Mouse (Mus musculus) liver, embryonic 11.5 days (tissue): ENCODE measurements around the gene Ppm1j. TPM values are rescaled to one million over a fixed set of nuclear protein-coding genes. Genes with fewer than 3 reads are reported as not detected.

ENCODE experiments used
- ATAC-seq: fragments of 200-750 bp; cut with Nextera tagmentation; replicated peaks from 2 replicates; pipeline ENCODE4 v1.8.0; 2017; ENCODE audit warnings: moderate number of reproducible peaks, mild to moderate bottlenecking, moderate TSS enrichment, moderate library complexity; ENCODE audit not compliant: low FRiP score
- DNase-seq: peaks from one replicate; pipeline ENCODE4 v3.0.0-alpha.2; 2017; ENCODE audit warnings: low spot score
- H3K27ac ChIP-seq: fragments of 300-500 bp; sonication (generic); 2 replicates; pipeline ENCODE4 v1.5.1; 2014; ENCODE audit warnings: mild to moderate bottlenecking, low read depth, low read length, control low read depth
- H3K27me3 ChIP-seq: fragments of 300-500 bp; sonication (generic); replicated peaks from 2 replicates; pipeline ENCODE4 v1.6.1; 2014; ENCODE audit warnings: low read length, mixed read lengths; ENCODE audit not compliant: control insufficient read depth, insufficient read depth
- H3K36me3 ChIP-seq: fragments of 300-500 bp; sonication (generic); 2 replicates; pipeline ENCODE4 v1.6.1; 2014; ENCODE audit warnings: mild to moderate bottlenecking, low read length, moderate library complexity, mixed read lengths; ENCODE audit not compliant: control insufficient read depth, insufficient read depth
- H3K4me1 ChIP-seq: fragments of 300-500 bp; sonication (generic); replicated peaks from 2 replicates; pipeline ENCODE4 v1.6.1; 2014; ENCODE audit warnings: low read length, mixed read lengths; ENCODE audit not compliant: control insufficient read depth, insufficient read depth
- H3K4me2 ChIP-seq: fragments of 300-500 bp; sonication (generic); 2 replicates; pipeline ENCODE4 v1.6.1; 2014; ENCODE audit warnings: mild to moderate bottlenecking, control low read depth, moderate library complexity
- H3K4me3 ChIP-seq: fragments of 300-500 bp; sonication (generic); 2 replicates; pipeline ENCODE4 v1.5.1; 2014; ENCODE audit warnings: low read depth, low read length, control low read depth
- H3K9ac ChIP-seq: fragments of 300-500 bp; sonication (generic); 2 replicates; pipeline ENCODE4 v1.6.1; 2014; ENCODE audit warnings: low read depth, low read length, control low read depth
- H3K9me3 ChIP-seq: fragments of 300-500 bp; sonication (generic); 2 replicates; pipeline ENCODE4 v1.6.1; 2016; ENCODE audit warnings: low read length, inconsistent platforms, mixed read lengths; ENCODE audit not compliant: control insufficient read depth
- WGBS: fragments of 180-500 bp; shearing (Covaris S2); extraction: QIAGEN DNeasy Blood & Tissue Kit; methylation state at CpG from one replicate; pipeline ENCODE4 v1.1.7; 2014; 5-methylcytosine and 5-hydroxymethylcytosine counted together
- polyA plus RNA-seq: library from polyadenylated mRNA; unstranded; fragments of >200 nt; fragmentation: Nextera tagmentation; extraction: Ambion mirVana; gene quantifications from 2 replicates; pipeline ENCODE4 v1.2.1, GENCODE M21; 2014

The Ppm1j gene
- polyA plus RNA-seq, 1 experiment from 2014 or later = 1.9 TPM

DNA sequence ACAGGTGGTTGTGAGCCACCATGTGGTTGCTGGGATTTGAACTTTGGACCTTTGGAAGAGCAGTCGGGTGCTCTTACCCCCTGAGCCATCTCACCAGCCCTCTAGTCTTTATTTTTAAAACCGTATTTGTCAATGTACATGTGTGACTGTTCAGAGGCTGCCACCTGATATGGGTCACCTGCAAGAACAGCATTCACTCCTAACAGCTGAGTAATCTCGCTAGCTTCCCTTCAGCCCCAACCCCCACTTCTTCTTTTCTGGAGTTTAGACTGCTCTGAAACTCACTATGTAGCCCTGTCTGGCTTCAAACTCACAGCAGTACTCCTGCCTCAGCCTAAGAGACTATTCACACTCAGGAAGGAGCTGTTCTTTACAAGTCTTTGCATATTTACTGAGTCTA, 41.6 kb downstream of the Ppm1j start:
- no peaks in the 10 kb centered on the region for H3K27me3 ChIP-seq
- no peak overlapping the region for H3K9ac ChIP-seq
- no peak overlapping the region for H3K4me2 ChIP-seq
- H3K4me1 ChIP-seq = peaks cover 9% of the 10 kb centered on the region
- H3K36me3 ChIP-seq = peaks cover 6% of the 10 kb centered on the region; the same call in 1 of the 2 replicates
- no peaks in the 10 kb centered on the region for H3K9me3 ChIP-seq
- no peak overlapping the region for H3K27ac ChIP-seq
- 79% methylated on average over 3 of the region's 3 CpGs for WGBS
- no peak overlapping the region for H3K4me3 ChIP-seq
- DNase-seq (no peak), ATAC-seq (no peak)

Other genes starting within 250 kb of the Ppm1j start
- 92.2 and 109 TPM in 2 replicates for gene Slc16a1, start 142.4 kb upstream of the Ppm1j start, polyA plus RNA-seq
- gene Fam19a3, start 784 bp downstream of the Ppm1j start, polyA plus RNA-seq = not detected in 2 replicates
- 57.3 and 64.9 TPM in 2 replicates for gene Rhoc, start 7.3 kb downstream of the Ppm1j start, polyA plus RNA-seq
- 36.0 and 37.7 TPM in 2 replicates for gene Mov10, start 37.5 kb downstream of the Ppm1j start, polyA plus RNA-seq
- gene St7l, start 82.9 kb downstream of the Ppm1j start, polyA plus RNA-seq = 22.5 and 25.6 TPM in 2 replicates
- gene Capza1, start 83.4 kb downstream of the Ppm1j start, polyA plus RNA-seq = 169 and 209 TPM in 2 replicates
- gene Wnt2b, start 180.9 kb downstream of the Ppm1j start, polyA plus RNA-seq = 0.52 and 0.73 TPM in 2 replicates